Mouse (Mus musculus) ES-Bruce4 (cell line): ENCODE results near the gene Gm43064.

Source experiments
- EP300 ChIP-seq: IDR thresholded peaks from 2 replicates; pipeline ENCODE4 v1.6.1; 2011; ENCODE audit warnings: low read depth, low read length; ENCODE audit not compliant: insufficient read depth
- POLR2A ChIP-seq: IDR thresholded peaks from one replicate; pipeline ENCODE4 v1.8.1; 2011; ENCODE audit warnings: low read length; ENCODE audit not compliant: insufficient read depth

GRCm38 (mm10) chr3:103805671-103806070 is 3.7 kb upstream of the Gm43064 start:
- TF ChIP-seq POLR2A = no peak
- no peak for TF ChIP-seq EP300
